Mouse (Mus musculus) macrophage (primary cell): ENCODE measurements around the gene Nipsnap1. TPM values are rescaled to one million over a fixed set of nuclear protein-coding genes. Genes with fewer than 3 reads are reported as not detected.

Experiments
- H3K27ac ChIP-seq: fragments of 350-480 bp; formaldehyde crosslinking; 2 replicates; pipeline ENCODE4 v1.9.0; 2021
- H3K36me3 ChIP-seq: fragments of 350-480 bp; formaldehyde crosslinking; 2 replicates; pipeline ENCODE4 v1.9.0; 2021; ENCODE audit errors: inconsistent target
- H3K4me3 ChIP-seq: fragments of 350-480 bp; formaldehyde crosslinking; 2 replicates; pipeline ENCODE4 v1.9.0; 2021; ENCODE audit errors: inconsistent target
- H3K79me2 ChIP-seq: fragments of 350-480 bp; formaldehyde crosslinking; 2 replicates; pipeline ENCODE4 v1.9.0; 2021; ENCODE audit errors: inconsistent target
- WGBS: methylation state at CpG from one replicate; pipeline ENCODE4 v1.1.7; 2026; ENCODE audit warnings: inconsistent platforms; ENCODE audit not compliant: missing documents; 5-methylcytosine and 5-hydroxymethylcytosine counted together
- polyA plus RNA-seq: library from polyadenylated mRNA; stranded (reverse); fragments of 250-400 nt; gene quantifications from 3 replicates; pipeline ENCODE4 v1.2.4, GENCODE M21; 2018; ENCODE audit warnings: inconsistent platforms
- total RNA-seq, 78 experiments: library from RNA; depleted of rRNA; stranded (reverse); fragments of 250-400 nt; gene quantifications; 1 replicate in 9 of 78; 2 replicates in 24 of 78; 3 replicates in 43 of 78; 4 replicates in 2 of 78; pipeline ENCODE4 v1.2.4; 2018; ENCODE audit warnings: inconsistent platforms in 56 of 78

Gene Nipsnap1
- total RNA-seq (2018; cell fraction: chromatin; rRNA removed), result 10 to 100 TPM in 1 of 26 experiments, 1 to 10 TPM in 23, under 1 TPM in 1, not detected in 1; 0.45 to 10.1 (median 3.9) TPM
- 1 to 10 TPM; 1.7 to 4.1 (median 2.5) TPM for total RNA-seq (2018; cell fraction: cytosol; rRNA removed)
- 1 to 10 TPM in 20 of 26 experiments, under 1 TPM in 6; 0.58 to 5.3 (median 2.1) TPM for total RNA-seq (2018; cell fraction: nucleus; rRNA removed)
- polyA plus RNA-seq, result 1.7 to 4.1 TPM (median 2.3 TPM) in 3 replicates

DNA sequence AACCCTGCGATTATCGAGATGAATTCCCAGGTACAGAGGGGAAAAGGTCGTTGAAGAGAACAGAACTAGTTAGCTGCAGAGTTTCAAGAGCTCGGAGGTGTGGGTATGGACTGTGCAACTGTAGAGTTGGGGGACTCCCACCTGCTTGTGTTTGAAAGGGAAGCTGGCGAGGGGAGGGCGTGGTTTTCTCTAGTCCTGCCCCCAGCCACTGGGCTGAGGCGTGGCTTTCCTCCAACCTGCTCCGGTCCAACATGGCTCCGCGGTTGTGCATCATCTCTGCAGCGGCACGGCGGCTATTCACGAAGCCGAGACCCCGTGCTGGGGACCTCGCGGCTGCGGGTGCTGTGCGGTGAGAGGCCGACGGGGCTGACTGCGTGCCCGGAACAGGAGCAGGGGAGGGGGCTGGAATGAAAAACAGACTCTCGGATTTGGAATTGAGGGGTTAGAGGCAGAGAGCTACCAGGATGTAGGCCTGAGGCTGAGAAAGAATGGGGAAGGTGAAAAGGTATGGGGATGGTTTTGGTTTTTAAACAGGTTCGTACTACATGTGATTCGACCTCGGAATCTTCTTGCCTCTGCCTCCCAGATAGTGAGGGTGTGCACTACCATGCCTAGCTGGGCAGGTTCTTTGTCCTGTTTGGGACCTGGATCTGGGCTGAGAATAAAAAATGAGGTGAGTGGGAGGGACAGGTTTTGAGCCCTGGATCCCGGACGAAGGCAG lies at the start of gene Nipsnap1:
TSS of gene Nipsnap1 (plus strand) at position 197 of the 721 bp plus-strand sequence.
- H3K27ac ChIP-seq, result no peak within 1 kb of the TSS
- H3K4me3 ChIP-seq, result peak within 1 kb of the TSS; percentile 38
- no peaks in the 10 kb centered on the region for H3K36me3 ChIP-seq
- no peaks in the 10 kb centered on the region for H3K79me2 ChIP-seq
- 3% methylated on average over 30 of the region's 30 CpGs for WGBS

DNA sequence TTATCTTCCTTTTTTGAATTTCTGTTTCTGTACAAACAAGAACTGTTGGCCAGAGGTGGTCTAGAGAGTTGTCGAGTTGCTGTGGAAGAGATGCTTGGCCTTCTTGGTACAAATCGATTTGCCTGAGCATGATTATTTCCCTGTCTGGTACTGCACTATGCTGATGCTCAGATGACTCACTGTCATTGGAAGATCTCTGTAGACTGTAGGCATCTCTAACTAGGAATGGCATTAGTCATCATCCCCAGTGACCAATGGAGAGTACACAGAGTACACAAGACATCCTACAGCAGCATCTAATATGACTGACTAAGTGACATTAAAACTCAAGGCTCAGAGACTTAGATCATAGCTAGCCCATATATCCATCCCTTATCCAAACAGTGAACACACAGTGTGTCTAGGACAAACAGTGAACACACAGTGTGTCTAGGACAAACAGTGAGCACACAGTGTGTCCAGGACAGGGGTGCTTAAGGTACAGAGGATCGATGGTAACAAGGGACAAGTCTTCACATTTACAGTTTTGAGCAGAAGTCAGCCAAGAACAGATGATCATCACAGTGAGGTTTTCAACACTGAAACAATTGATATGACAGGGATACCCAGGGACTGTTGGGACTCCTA lies 47.5 kb upstream of the Nipsnap1 start:
- Histone ChIP-seq H3K4me3 (no peak overlapping the region), H3K27ac (no peak overlapping the region), H3K79me2 (peaks cover 67% of the 10 kb centered on the region), H3K36me3 (peaks cover 8% of the 10 kb centered on the region; the same call in 1 of the 2 replicates)
- 94% methylated on average over 3 of the region's 3 CpGs for WGBS

DNA sequence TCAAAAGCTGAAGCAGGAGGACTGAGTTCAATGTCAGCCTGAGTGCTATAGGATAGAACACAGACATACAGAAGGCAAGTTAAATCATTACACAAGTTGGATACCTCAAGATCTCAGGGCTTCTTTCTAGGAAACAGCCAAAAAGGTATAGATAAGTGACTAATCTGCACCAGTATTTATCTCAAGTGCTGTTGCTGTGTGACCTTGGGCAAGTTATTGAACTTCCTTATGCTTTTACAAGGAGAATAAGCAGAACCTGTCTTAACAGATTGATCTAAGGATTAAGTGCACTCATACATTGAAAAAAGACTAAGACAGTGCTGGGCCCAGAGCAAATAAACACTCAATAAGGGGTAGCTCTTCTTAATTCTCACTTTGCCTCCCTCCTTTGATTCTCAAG lies 46.4 kb upstream of the Nipsnap1 start:
- no peak overlapping the region for H3K4me3 ChIP-seq
- H3K36me3 ChIP-seq, result peaks cover 8% of the 10 kb centered on the region; the same call in 1 of the 2 replicates

DNA sequence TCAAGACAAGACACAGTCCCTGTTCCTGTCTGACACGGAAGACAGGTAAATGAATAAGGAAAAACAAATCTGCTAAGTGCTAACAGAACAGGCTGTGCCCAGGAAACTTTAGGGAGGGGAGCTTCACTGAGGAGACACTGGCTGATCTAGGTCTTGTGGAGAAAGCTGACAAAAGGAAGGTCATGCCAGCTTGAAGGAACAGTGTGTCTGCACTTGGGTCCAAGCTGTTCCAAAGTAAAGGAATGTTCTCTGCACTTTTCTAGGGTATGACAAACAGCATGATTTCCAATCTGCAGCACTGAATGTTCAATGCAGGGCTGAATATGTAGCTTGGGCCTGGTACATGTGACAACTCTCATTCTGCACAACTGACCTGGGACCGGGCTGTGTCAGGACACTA lies 45.8 kb upstream of the Nipsnap1 start:
- no peak overlapping the region for H3K27ac ChIP-seq
- H3K36me3 ChIP-seq, result peaks cover 8% of the 10 kb centered on the region; the same call in 1 of the 2 replicates
- WGBS, result 95% methylated on average over 2 of the region's 2 CpGs
- peaks cover 78% of the 10 kb centered on the region for H3K79me2 ChIP-seq
- no peak overlapping the region for H3K4me3 ChIP-seq

More for the DNA sequence above, 46.4 kb upstream of the Nipsnap1 start:
- H3K27ac ChIP-seq, result no peak overlapping the region
- peaks cover 72% of the 10 kb centered on the region for H3K79me2 ChIP-seq

DNA sequence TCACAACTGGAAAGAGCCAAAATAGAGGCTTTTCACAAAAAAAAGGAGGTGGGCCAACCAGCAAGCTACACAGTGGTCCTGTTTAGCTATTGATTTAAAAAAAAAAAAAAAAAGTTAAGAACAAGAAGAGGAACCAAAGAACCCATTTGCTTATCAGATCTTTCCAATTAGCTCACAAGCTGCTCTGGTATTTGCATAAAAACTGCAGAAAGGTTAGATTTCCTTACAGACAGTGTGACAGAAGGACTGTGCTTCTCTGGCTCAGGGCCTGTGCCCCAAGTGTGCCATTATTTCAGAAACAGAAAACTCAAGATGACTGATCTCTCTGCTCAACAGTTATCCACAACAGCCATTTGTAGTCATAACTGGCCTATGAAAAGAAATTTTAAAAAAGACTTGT lies 42.7 kb upstream of the Nipsnap1 start:
- Histone ChIP-seq H3K4me3 (no peak overlapping the region), H3K36me3 (peaks cover 8% of the 10 kb centered on the region; the same call in 1 of the 2 replicates), H3K79me2 (peaks cover 89% of the 10 kb centered on the region), H3K27ac (no peak overlapping the region)

DNA sequence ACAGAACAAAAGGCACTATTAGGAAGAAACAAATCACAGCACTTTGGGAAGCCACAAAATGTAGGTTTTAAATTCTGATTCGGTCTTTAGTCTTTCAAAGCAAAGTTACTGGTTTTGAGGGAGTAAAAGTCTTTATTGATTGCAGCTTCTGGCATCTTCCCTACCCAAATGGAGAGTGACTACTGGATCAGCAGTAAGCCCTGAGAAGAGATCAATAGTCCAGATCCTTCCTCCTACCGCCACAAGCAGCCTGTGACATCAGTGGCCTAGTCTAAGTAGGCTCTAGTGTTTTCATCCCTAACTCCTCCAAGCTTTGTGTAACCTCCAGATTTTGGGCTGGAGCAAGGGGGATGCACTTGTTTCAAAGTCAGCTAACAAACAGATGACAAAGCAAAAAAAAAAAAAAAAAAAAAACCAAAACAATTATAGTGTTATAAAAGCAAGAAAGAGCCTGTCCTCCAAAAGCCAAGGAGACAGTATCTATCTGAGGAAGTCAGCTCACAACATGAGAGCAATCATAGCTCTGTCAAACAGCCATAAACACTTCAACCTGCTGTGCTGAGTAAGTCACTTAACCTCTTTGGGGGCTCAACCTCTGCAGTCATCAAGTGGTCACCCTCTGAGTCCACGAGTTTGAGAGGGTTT lies 40.3 kb upstream of the Nipsnap1 start:
- 70% methylated on average over 3 of the region's 3 CpGs for WGBS

DNA sequence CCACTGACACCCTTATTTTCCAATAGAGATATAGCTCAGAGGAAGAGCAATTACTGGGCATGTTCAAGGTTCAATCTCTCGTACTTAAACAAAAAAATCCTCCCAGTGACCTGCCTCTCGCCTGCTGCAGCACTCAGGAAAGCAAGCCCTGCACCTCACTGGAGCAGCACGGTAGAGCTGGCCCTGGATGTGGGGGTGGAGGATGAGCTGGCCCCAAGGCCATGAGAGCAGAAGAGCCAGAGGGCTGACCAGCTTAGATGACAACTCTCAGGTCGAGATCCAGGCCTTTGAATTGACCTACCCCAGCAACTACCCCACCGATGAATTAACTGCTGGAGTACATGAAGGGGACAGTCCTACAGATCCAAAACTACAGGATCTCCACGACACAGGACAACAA lies 38.3 kb upstream of the Nipsnap1 start:
- Histone ChIP-seq H3K27ac (no peak overlapping the region), H3K36me3 (no peaks in the 10 kb centered on the region), H3K79me2 (peaks cover 93% of the 10 kb centered on the region), H3K4me3 (no peak overlapping the region)
- 98% methylated on average over 6 of the region's 6 CpGs for WGBS

More for the DNA sequence above, 40.3 kb upstream of the Nipsnap1 start:
- Histone ChIP-seq H3K36me3 (peaks cover 8% of the 10 kb centered on the region; the same call in 1 of the 2 replicates), H3K27ac (peak overlapping the region; percentile 75), H3K4me3 (no peak overlapping the region), H3K79me2 (peaks cover 93% of the 10 kb centered on the region)

DNA sequence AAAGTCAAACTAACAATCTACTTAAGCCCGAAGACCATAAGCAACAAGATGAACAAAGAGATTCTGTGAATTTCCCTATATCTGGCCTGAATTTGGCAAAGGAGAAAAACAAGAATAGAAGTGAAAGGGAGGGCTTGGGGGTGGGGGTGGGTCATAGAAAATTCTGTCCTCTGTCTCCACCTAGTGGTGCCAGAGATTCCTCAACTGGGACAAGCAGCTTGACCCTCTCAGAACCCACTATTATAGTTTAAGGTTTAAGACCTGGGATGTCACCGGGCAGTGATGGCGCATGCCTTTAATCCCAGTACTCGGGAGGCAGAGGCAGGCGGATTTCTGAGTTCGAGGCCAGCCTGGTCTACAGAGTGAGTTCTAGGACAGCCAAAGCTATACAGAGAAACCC lies 37.0 kb upstream of the Nipsnap1 start:
- H3K79me2 ChIP-seq, result peaks cover 93% of the 10 kb centered on the region
- 46% methylated on average over 4 of the region's 6 CpGs for WGBS

DNA sequence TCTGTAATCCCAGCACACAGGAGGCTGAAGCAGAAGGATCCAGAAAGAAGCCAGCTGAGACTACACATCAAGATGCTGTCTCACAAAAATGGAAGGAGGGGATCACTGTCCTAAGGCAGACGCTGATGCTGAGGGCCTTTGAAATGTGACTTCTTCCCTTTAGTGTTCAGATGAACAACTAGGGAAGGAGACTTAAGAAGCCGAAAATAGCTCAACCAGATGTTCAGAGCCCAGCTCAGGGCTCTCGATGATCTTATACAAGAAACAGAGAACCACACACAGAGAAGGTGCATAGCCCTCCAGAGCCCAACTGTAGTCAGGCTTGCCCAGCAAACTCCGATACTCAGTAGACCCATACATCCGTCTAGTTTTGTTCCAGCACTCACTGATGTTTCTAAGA lies 36.4 kb upstream of the Nipsnap1 start:
- Histone ChIP-seq H3K36me3 (no peaks in the 10 kb centered on the region), H3K27ac (no peak overlapping the region), H3K79me2 (peaks cover 93% of the 10 kb centered on the region), H3K4me3 (no peak overlapping the region)
- WGBS, result 67% methylated on average over 5 of the region's 5 CpGs

More for the DNA sequence above, 37.0 kb upstream of the Nipsnap1 start:
- Histone ChIP-seq H3K36me3 (no peaks in the 10 kb centered on the region), H3K4me3 (no peak overlapping the region), H3K27ac (no peak overlapping the region)

DNA sequence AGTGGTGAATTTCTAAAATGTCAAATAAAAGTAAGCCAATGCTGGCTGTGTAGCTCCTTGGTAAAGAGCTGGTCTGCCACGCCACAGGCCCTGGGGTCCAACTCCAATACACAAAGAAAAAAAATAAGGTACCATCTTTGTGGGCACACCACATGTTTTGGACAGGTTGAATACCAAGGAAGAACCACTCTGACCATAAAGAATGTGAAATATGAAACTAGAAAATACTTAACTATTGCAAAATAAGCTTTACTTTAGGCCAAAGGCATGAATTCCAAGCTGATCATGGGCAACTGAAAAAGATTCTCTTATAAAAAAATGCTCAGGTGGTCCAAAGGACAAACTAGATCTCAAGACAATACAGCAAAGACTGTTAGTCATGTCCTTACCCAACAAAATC lies 35.5 kb upstream of the Nipsnap1 start:
- no peak overlapping the region for H3K4me3 ChIP-seq
- peaks cover 93% of the 10 kb centered on the region for H3K79me2 ChIP-seq
- no peaks in the 10 kb centered on the region for H3K36me3 ChIP-seq
- H3K27ac ChIP-seq, result no peak overlapping the region
- WGBS, result 100% methylated on average over 1 of the region's 1 CpGs

DNA sequence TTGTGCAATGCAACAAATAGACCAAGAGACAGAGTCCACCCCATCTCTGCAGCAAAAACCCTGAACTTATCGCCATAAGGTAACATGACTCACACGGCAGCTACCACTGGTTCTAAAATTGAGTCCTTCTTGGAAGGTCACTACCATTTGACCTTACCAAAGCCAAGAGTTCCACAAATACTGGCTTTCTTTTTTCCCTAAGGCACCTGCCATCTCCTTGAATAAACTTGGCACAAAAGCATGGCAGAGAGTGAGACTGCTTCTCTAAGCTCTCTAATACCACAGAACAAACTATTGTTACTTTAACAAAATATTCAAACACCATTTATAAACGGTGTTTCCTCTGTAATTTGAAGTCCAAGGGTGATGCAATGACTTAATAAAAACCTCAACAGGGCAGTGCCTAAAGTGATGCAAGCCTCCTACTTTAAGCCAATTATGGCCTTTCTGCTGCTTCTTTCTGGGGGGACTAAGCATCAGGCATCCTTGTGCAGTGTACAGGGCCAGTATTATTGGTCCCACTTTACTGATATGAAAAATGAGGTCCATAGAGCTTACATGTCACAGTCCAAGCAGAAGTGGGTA lies 32.7 kb upstream of the Nipsnap1 start:
- no peak overlapping the region for H3K4me3 ChIP-seq
- no peak overlapping the region for H3K27ac ChIP-seq
- WGBS, result 18% methylated on average over 3 of the region's 3 CpGs
- no peaks in the 10 kb centered on the region for H3K36me3 ChIP-seq
- peaks cover 95% of the 10 kb centered on the region for H3K79me2 ChIP-seq

DNA sequence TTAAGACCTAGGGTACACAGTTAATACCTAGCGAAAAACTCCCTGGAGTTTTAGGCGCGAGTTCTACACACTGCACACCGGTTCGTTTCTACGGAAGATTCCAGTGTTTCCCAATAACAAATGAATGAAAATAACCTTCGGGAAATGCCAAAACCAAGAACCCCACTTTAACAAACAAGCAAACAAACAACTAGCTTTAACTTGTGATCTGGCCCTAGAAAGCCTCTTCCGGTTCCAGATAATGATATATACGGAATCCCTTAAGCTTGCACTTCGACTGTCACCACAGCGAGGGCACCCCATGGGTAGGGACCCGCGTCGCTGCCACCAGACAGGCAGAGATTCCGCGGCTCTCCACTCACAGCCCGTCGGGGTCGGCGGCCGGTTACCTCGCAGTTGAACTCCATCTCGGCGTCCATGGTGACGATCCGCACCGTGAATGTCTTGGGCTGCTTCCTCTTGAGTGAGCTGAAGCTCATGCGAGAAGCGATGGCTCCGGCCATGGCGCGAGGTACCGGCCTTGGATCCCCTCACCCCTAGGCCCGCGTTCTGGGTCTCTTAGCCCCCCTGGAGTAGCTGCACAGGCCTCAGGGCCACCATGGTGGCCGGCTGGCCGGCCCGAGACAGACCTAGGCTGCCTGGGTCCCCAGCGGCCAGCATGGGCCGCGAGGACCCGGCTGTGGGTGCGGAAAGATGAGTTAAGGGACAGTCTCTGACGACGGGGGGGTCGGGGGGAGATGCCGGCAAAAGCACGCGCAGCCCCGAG lies 25.1 kb upstream of the Nipsnap1 start:
- H3K4me3 ChIP-seq, result peak overlapping the region; percentile 63
- H3K36me3 ChIP-seq, result no peaks in the 10 kb centered on the region
- peaks cover 48% of the 10 kb centered on the region for H3K79me2 ChIP-seq
- 1% methylated on average over 46 of the region's 50 CpGs for WGBS
- peak overlapping the region; percentile 42 for H3K27ac ChIP-seq

DNA sequence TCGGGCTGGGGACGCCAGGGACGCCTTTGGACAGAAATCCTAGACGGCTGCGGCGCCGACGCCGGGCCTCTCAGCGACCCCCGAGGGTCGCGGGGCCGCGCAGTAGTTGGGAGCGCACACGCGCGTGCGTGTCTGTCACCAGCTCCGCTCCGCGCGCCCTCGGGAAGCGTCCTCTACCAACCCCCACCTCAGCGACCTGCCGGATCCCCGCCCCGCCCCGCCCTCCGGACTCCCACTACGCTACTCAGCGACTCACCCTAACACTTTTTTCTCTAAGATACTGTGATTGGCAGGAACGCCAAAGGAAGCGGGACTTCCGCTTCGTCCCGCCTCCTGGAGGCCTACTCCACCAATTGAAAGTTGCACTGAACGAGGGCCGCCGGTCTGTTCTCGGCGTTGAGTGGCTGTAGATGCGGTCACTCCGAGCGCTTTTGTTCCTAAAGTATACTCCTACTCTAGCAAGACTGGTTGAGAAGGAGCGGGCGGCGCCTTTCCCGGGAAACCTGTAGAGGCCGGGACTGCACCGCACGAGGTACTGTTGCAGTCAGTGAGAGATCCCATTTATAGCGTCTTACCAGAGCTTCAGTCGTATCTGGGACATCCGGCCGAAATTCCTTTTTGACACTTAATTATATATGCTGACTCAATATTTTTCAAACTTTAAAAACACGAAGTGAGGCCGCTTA lies 24.4 kb upstream of the Nipsnap1 start, which contains the start of gene Nf2:
TSS of gene Nf2 (minus strand) at position 279 of the 686 bp plus-strand sequence.
- Histone ChIP-seq H3K27ac (peak within 1 kb of the TSS; percentile 43), H3K36me3 (no peaks in the 10 kb centered on the region), H3K4me3 (peak within 1 kb of the TSS; percentile 63), H3K79me2 (peaks cover 44% of the 10 kb centered on the region)
- WGBS, result under 1% methylated on average over 50 of the region's 60 CpGs
